Mouse (Mus musculus): ENCODE results near the gene Col4a3. TPM values are rescaled to one million over a fixed set of nuclear protein-coding genes. Genes with fewer than 3 reads are reported as not detected.

The Col4a3 gene
- polyA plus RNA-seq, 1 experiment from 2014 or later, result 0.11 TPM

DNA sequence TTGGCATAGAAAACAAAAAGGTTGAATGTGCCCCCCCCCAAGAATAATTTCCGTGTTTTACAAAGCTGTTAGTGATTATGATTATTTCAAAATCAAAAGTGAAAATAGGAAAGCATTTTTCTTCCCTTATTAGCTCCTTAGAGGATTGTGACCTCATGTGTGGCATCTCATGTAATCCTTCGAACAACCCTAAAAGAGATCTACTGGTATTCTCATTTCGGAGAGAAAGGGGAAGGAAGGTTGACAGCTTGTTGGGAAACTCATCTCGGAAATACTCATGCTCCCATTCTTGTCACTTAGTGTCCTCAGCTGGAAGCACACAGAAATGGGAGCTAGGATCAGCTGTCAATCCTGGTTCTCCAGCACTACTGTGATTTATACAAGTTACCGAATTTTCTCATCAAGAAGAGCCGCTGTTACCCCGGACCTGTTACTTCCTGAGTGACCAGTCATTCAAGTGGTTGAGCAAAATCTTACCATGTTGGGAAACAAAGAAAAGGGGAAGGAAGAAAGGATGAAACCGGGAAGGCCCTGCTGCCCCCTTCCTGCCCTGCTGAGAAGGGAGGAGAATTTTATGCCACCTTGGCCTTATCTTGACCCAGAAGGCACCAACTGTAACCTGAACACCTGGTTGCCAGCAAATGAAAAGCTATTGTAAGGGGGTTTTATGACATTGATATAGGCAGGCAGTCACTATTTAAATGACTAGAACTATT lies 174.9 kb downstream of the Col4a3 start:
- H3K27me3 ChIP-seq (ENCODE audit: control insufficient read depth, insufficient read depth, low read length), result no peaks in the 10 kb centered on the region
- no peak overlapping the region for H3K27ac ChIP-seq (ENCODE audit: low read depth, low read length)
- ATAC-seq (ENCODE audit: insufficient read depth, low FRiP score, low TSS enrichment), result no peak
- no peak overlapping the region for H3K9ac ChIP-seq (ENCODE audit: low read length)
- 90% methylated on average over 8 of the region's 8 CpGs for WGBS
- H3K4me1 ChIP-seq (ENCODE audit: control insufficient read depth, insufficient read depth, low read length), result no peaks in the 10 kb centered on the region
- H3K9me3 ChIP-seq (ENCODE audit: control insufficient read depth, low read length), result no peaks in the 10 kb centered on the region
- H3K36me3 ChIP-seq (ENCODE audit: control insufficient read depth, insufficient read depth, low read length), result no peaks in the 10 kb centered on the region; the same call in 1 of the 2 replicates
- H3K4me3 ChIP-seq (ENCODE audit: low read depth, low read length), result no peak overlapping the region
- H3K4me2 ChIP-seq (ENCODE audit: low read depth), result no peak overlapping the region
- no peak for DNase-seq (ENCODE audit: low spot score)

DNA sequence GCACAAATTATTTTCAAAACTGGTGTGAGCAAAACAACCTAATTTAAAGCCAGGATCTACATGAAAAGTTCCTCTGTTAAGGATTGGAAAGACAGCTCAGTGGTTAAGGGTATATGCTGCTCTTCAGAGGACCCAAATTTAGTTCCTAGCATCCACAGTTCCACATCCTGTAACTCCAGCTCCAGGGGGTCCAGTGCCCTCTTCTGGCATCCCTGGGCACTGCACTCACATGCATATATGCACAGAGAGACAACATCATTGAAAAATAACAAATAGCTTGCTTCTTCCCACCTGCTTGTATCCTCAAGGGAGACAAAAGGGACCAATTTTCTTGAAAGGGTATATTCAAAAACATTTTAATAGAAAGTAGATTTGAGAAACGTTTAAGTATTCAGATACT lies 175.6 kb downstream of the Col4a3 start:
- 81% methylated on average over 1 of the region's 1 CpGs for WGBS

DNA sequence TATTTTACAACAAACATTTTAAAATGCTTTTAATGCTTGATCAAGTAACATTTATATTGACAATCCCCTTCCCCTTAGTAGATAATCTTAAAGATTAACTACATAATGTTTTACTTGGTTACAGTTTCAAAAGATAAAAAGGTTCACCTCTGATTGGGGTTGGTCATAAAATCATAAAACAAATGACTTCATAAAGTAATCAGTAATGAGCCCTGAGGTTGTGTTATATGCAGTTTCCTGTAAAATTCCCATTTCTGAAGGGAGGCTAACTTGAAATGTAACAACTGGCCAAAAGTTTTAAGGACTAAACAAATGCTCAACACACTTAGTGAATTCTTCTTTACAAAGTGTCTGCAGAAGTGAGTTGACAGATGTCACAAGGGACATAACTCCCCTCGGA lies 179.5 kb downstream of the Col4a3 start:
- H3K27me3 ChIP-seq (ENCODE audit: control insufficient read depth, insufficient read depth, low read length), result no peaks in the 10 kb centered on the region
- no peak overlapping the region for H3K27ac ChIP-seq (ENCODE audit: low read depth, low read length)
- no peak overlapping the region for H3K4me2 ChIP-seq (ENCODE audit: low read depth)
- H3K36me3 ChIP-seq (ENCODE audit: control insufficient read depth, insufficient read depth, low read length), result no peaks in the 10 kb centered on the region; the same call in 1 of the 2 replicates
- no peak overlapping the region for H3K4me3 ChIP-seq (ENCODE audit: low read depth, low read length)
- no peak for ATAC-seq (ENCODE audit: insufficient read depth, low FRiP score, low TSS enrichment)
- no peaks in the 10 kb centered on the region for H3K9me3 ChIP-seq (ENCODE audit: control insufficient read depth, low read length)
- DNase-seq (ENCODE audit: low spot score), result no peak
- no peak overlapping the region for H3K9ac ChIP-seq (ENCODE audit: low read length)
- H3K4me1 ChIP-seq (ENCODE audit: control insufficient read depth, insufficient read depth, low read length), result no peaks in the 10 kb centered on the region
- WGBS, result 86% methylated on average over 1 of the region's 1 CpGs

More for the DNA sequence above, 175.6 kb downstream of the Col4a3 start:
- Histone ChIP-seq H3K4me2 (ENCODE audit: low read depth) (no peak overlapping the region), H3K9ac (ENCODE audit: low read length) (no peak overlapping the region), H3K27me3 (ENCODE audit: control insufficient read depth, insufficient read depth, low read length) (no peaks in the 10 kb centered on the region), H3K4me3 (ENCODE audit: low read depth, low read length) (no peak overlapping the region), H3K4me1 (ENCODE audit: control insufficient read depth, insufficient read depth, low read length) (no peaks in the 10 kb centered on the region), H3K27ac (ENCODE audit: low read depth, low read length) (no peak overlapping the region), H3K9me3 (ENCODE audit: control insufficient read depth, low read length) (no peaks in the 10 kb centered on the region), H3K36me3 (ENCODE audit: control insufficient read depth, insufficient read depth, low read length) (no peaks in the 10 kb centered on the region; the same call in 1 of the 2 replicates)
- DNase-seq (ENCODE audit: low spot score), result no peak
- no peak for ATAC-seq (ENCODE audit: insufficient read depth, low FRiP score, low TSS enrichment)

- H3K36me3 ChIP-seq (ENCODE audit: control insufficient read depth, insufficient read depth, low read length), result no peaks in the 10 kb centered on the region; the same call in 1 of the 2 replicates
- DNase-seq (ENCODE audit: low spot score) (no peak), ATAC-seq (ENCODE audit: insufficient read depth, low FRiP score, low TSS enrichment) (no peak)
- no peak overlapping the region for H3K4me2 ChIP-seq (ENCODE audit: low read depth)
- no peaks in the 10 kb centered on the region for H3K4me1 ChIP-seq (ENCODE audit: control insufficient read depth, insufficient read depth, low read length)
- no peak overlapping the region for H3K4me3 ChIP-seq (ENCODE audit: low read depth, low read length)
- H3K27me3 ChIP-seq (ENCODE audit: control insufficient read depth, insufficient read depth, low read length), result no peaks in the 10 kb centered on the region
- no peaks in the 10 kb centered on the region for H3K9me3 ChIP-seq (ENCODE audit: control insufficient read depth, low read length)
- no peak overlapping the region for H3K27ac ChIP-seq (ENCODE audit: low read depth, low read length)
- no peak overlapping the region for H3K9ac ChIP-seq (ENCODE audit: low read length)
- 70% methylated on average over 4 of the region's 4 CpGs for WGBS
These were observed 179.9 kb downstream of the Col4a3 start for GRCm38 (mm10) chr1:82766641-82767040.

GRCm38 (mm10) chr1:82768269-82768668 lies 181.5 kb downstream of the Col4a3 start, which contains the start of gene Tm4sf20:
Tm4sf20 (minus strand) TSS chr1:82768461.
- H3K9me3 ChIP-seq (ENCODE audit: control insufficient read depth, low read length), result no peaks in the 10 kb centered on the region
- ATAC-seq (ENCODE audit: insufficient read depth, low FRiP score, low TSS enrichment) (no peak), DNase-seq (ENCODE audit: low spot score) (no peak)
- H3K27ac ChIP-seq (ENCODE audit: low read depth, low read length), result no peak within 1 kb of the TSS
- no peaks in the 10 kb centered on the region for H3K27me3 ChIP-seq (ENCODE audit: control insufficient read depth, insufficient read depth, low read length)
- 80% methylated on average over 5 of the region's 5 CpGs for WGBS
- H3K9ac ChIP-seq (ENCODE audit: low read length), result no peak within 1 kb of the TSS
- H3K4me1 ChIP-seq (ENCODE audit: control insufficient read depth, insufficient read depth, low read length), result no peaks in the 10 kb centered on the region
- no peak within 1 kb of the TSS for H3K4me3 ChIP-seq (ENCODE audit: low read depth, low read length)
- H3K36me3 ChIP-seq (ENCODE audit: control insufficient read depth, insufficient read depth, low read length), result no peaks in the 10 kb centered on the region
- H3K4me2 ChIP-seq (ENCODE audit: low read depth), result no peak within 1 kb of the TSS

DNA sequence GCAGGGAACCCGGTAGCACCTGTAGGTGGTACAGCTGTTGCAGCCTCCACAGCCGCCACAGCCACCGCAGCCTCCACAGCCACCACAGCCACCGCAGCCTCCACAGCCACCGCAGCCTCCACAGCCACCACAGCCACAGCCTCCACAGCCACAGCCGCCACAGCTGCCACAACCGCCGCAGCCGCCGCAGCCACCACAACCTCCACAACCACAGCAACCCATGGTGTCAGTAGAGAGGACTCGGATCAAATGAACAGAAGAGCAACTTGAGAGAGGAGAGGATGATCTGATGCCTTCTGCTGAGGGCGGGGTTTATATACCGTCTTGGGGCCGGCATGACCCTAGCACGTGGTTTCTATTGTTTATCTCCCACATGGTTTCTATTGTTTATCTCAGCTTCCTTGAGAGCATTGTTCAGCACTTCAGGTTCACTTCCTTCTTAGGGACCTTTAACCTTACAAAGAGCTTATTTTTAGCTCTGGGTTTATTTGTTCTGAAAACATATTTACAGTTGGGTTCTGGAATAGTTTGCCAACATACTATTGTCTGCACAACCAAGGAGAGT lies 184.4 kb downstream of the Col4a3 start, which contains the start of gene Gm47791:
Gene Gm47791, minus strand, starts transcription at position 222 of the 565 bp plus-strand sequence.
- Histone ChIP-seq H3K4me2 (ENCODE audit: low read depth) (no peak within 1 kb of the TSS), H3K36me3 (ENCODE audit: control insufficient read depth, insufficient read depth, low read length) (no peaks in the 10 kb centered on the region), H3K9ac (ENCODE audit: low read length) (no peak within 1 kb of the TSS), H3K4me1 (ENCODE audit: control insufficient read depth, insufficient read depth, low read length) (no peaks in the 10 kb centered on the region), H3K27ac (ENCODE audit: low read depth, low read length) (no peak within 1 kb of the TSS), H3K4me3 (ENCODE audit: low read depth, low read length) (no peak within 1 kb of the TSS), H3K9me3 (ENCODE audit: control insufficient read depth, low read length) (no peaks in the 10 kb centered on the region), H3K27me3 (ENCODE audit: control insufficient read depth, insufficient read depth, low read length) (no peaks in the 10 kb centered on the region)
- no peak for ATAC-seq (ENCODE audit: insufficient read depth, low FRiP score, low TSS enrichment)
- WGBS, result 91% methylated on average over 15 of the region's 15 CpGs
- no peak for DNase-seq (ENCODE audit: low spot score)

Other genes with a start within 250 kb of the Col4a3 start
- gene Col4a4, start 72 bp upstream of the Col4a3 start, polyA plus RNA-seq (2014; fragmentation: Nextera tagmentation; extraction: Ambion mirVana), result 0.16 and 0.18 TPM in 2 replicates
- 278 and 290 TPM in 2 replicates for gene Mff, start 138.0 kb downstream of the Col4a3 start, polyA plus RNA-seq (2014; fragmentation: Nextera tagmentation; extraction: Ambion mirVana)
- 0.28 TPM in 1 of 2 replicates, not detected in the other for gene Tm4sf20, start 181.5 kb downstream of the Col4a3 start, polyA plus RNA-seq (2014; fragmentation: Nextera tagmentation; extraction: Ambion mirVana)
- not detected in 2 replicates for gene Gm47791, start 184.3 kb downstream of the Col4a3 start, polyA plus RNA-seq (2014; fragmentation: Nextera tagmentation; extraction: Ambion mirVana)